Mouse (Mus musculus) limb, embryonic 13.5 days (tissue): ENCODE data around the gene A4galt. TPM values are rescaled to one million over a fixed set of nuclear protein-coding genes. Genes with fewer than 3 reads are reported as not detected.
A peak's percentile ranks its signal among the peaks of the same experiment; 100 is the strongest.

ENCODE experiments used
- ATAC-seq: fragments of 200-750 bp; cut with Nextera tagmentation; 2 replicates; pipeline ENCODE4 v1.8.0; 2017; ENCODE audit warnings: low read depth, moderate number of reproducible peaks, moderate TSS enrichment; ENCODE audit not compliant: low FRiP score
- H3K27ac ChIP-seq: fragments of 300-500 bp; sonication (generic); 2 replicates; pipeline ENCODE4 v1.5.1; 2015; ENCODE audit warnings: inconsistent platforms, mild to moderate bottlenecking, moderate library complexity
- H3K27me3 ChIP-seq: fragments of 300-500 bp; sonication (generic); 2 replicates; pipeline ENCODE4 v1.6.1; 2015; ENCODE audit warnings: mild to moderate bottlenecking, inconsistent platforms
- H3K36me3 ChIP-seq: fragments of 300-500 bp; sonication (generic); 2 replicates; pipeline ENCODE4 v1.6.1; 2015; ENCODE audit warnings: inconsistent platforms, mild to moderate bottlenecking, moderate library complexity
- H3K4me1 ChIP-seq: fragments of 300-500 bp; sonication (generic); 2 replicates; pipeline ENCODE4 v1.6.1; 2015; ENCODE audit warnings: inconsistent platforms
- H3K4me2 ChIP-seq: fragments of 300-500 bp; sonication (generic); replicated peaks from 2 replicates; pipeline ENCODE4 v1.6.1; 2015; ENCODE audit warnings: inconsistent platforms, mild to moderate bottlenecking, moderate library complexity
- H3K4me3 ChIP-seq: fragments of 300-500 bp; sonication (generic); 2 replicates; pipeline ENCODE4 v1.5.1; 2015; ENCODE audit warnings: moderate library complexity, mild to moderate bottlenecking, inconsistent platforms
- H3K9ac ChIP-seq: fragments of 300-500 bp; sonication (generic); 2 replicates; pipeline ENCODE4 v1.6.1; 2015; ENCODE audit warnings: mild to moderate bottlenecking, inconsistent platforms
- H3K9me3 ChIP-seq: fragments of 300-500 bp; sonication (generic); 2 replicates; pipeline ENCODE4 v1.6.1; 2016; ENCODE audit warnings: inconsistent platforms
- WGBS: fragments of 180-500 bp; shearing (Covaris S2); methylation state at CpG from one replicate; pipeline ENCODE4 v1.1.7; 2015; 5-methylcytosine and 5-hydroxymethylcytosine counted together
- polyA plus RNA-seq: library from polyadenylated mRNA; unstranded; fragments of >200 nt; fragmentation: Nextera tagmentation; extraction: Ambion mirVana; gene quantifications from 2 replicates; pipeline ENCODE4 v1.2.1, GENCODE M21; 2015

Gene A4galt
- polyA plus RNA-seq, 1 experiment from 2014 or later, result 1.0 TPM

- Histone ChIP-seq H3K9ac (no peak overlapping the region), H3K36me3 (no peaks in the 10 kb centered on the region), H3K27ac (no peak overlapping the region), H3K4me3 (no peak overlapping the region), H3K4me2 (no peak overlapping the region), H3K4me1 (peaks cover 9% of the 10 kb centered on the region), H3K9me3 (no peaks in the 10 kb centered on the region), H3K27me3 (no peaks in the 10 kb centered on the region)
- 81% methylated on average over 3 of the region's 3 CpGs for WGBS
- ATAC-seq, result no peak
These were observed 10.1 kb downstream of the A4galt start for GRCm38 (mm10) chr15:83241497-83241896.

- Histone ChIP-seq H3K27ac (no peak overlapping the region), H3K9me3 (no peaks in the 10 kb centered on the region), H3K36me3 (no peaks in the 10 kb centered on the region), H3K4me3 (no peak overlapping the region), H3K9ac (no peak overlapping the region), H3K4me1 (peaks cover 9% of the 10 kb centered on the region), H3K27me3 (no peaks in the 10 kb centered on the region), H3K4me2 (no peak overlapping the region)
- WGBS, result 65% methylated on average over 15 of the region's 15 CpGs
- ATAC-seq, result no peak
These were observed 13.9 kb downstream of the A4galt start for GRCm38 (mm10) chr15:83237460-83238243.

GRCm38 (mm10) chr15:83236824-83237223 lies 14.8 kb downstream of the A4galt start:
- H3K36me3 ChIP-seq, result no peaks in the 10 kb centered on the region
- ATAC-seq, result no peak
- H3K9me3 ChIP-seq, result no peaks in the 10 kb centered on the region
- no peak overlapping the region for H3K9ac ChIP-seq
- H3K4me2 ChIP-seq, result no peak overlapping the region
- H3K27ac ChIP-seq, result no peak overlapping the region
- 0% methylated on average over 1 of the region's 1 CpGs for WGBS
- H3K4me3 ChIP-seq, result no peak overlapping the region
- peaks cover 9% of the 10 kb centered on the region for H3K4me1 ChIP-seq
- no peaks in the 10 kb centered on the region for H3K27me3 ChIP-seq

- ATAC-seq, result no peak
These were observed 18.2 kb downstream of the A4galt start for GRCm38 (mm10) chr15:83233219-83233992.

GRCm38 (mm10) chr15:83227559-83227958 lies 24.0 kb downstream of the A4galt start:
- 95% methylated on average over 10 of the region's 10 CpGs for WGBS
- no peak overlapping the region for H3K9ac ChIP-seq
- peaks cover 28% of the 10 kb centered on the region for H3K4me1 ChIP-seq
- H3K4me2 ChIP-seq, result no peak overlapping the region
- no peak for ATAC-seq
- H3K27me3 ChIP-seq, result no peaks in the 10 kb centered on the region
- H3K9me3 ChIP-seq, result no peaks in the 10 kb centered on the region
- no peak overlapping the region for H3K27ac ChIP-seq
- no peaks in the 10 kb centered on the region for H3K36me3 ChIP-seq
- H3K4me3 ChIP-seq, result no peak overlapping the region

More at GRCm38 (mm10) chr15:83233219-83233992, 18.2 kb downstream of the A4galt start:
- H3K36me3 ChIP-seq, result no peaks in the 10 kb centered on the region
- WGBS, result 78% methylated on average over 4 of the region's 4 CpGs
- H3K9me3 ChIP-seq, result no peaks in the 10 kb centered on the region
- no peak overlapping the region for H3K4me3 ChIP-seq
- no peaks in the 10 kb centered on the region for H3K27me3 ChIP-seq
- H3K4me2 ChIP-seq, result no peak overlapping the region
- no peak overlapping the region for H3K9ac ChIP-seq
- peaks cover 9% of the 10 kb centered on the region for H3K4me1 ChIP-seq
- no peak overlapping the region for H3K27ac ChIP-seq

GRCm38 (mm10) chr15:83226871-83227270 lies 24.7 kb downstream of the A4galt start:
- Histone ChIP-seq H3K4me2 (no peak overlapping the region), H3K4me3 (no peak overlapping the region), H3K9me3 (no peaks in the 10 kb centered on the region), H3K36me3 (no peaks in the 10 kb centered on the region), H3K4me1 (peaks cover 32% of the 10 kb centered on the region), H3K27ac (no peak overlapping the region), H3K9ac (no peak overlapping the region), H3K27me3 (no peaks in the 10 kb centered on the region)
- 77% methylated on average over 5 of the region's 5 CpGs for WGBS
- no peak for ATAC-seq

GRCm38 (mm10) chr15:83226066-83226834 lies 25.3 kb downstream of the A4galt start:
- H3K9ac ChIP-seq, result no peak overlapping the region
- peaks cover 32% of the 10 kb centered on the region for H3K4me1 ChIP-seq
- H3K4me3 ChIP-seq, result no peak overlapping the region
- H3K4me2 ChIP-seq, result no peak overlapping the region
- H3K9me3 ChIP-seq, result no peaks in the 10 kb centered on the region
- H3K27me3 ChIP-seq, result no peaks in the 10 kb centered on the region
- H3K36me3 ChIP-seq, result no peaks in the 10 kb centered on the region
- no peak overlapping the region for H3K27ac ChIP-seq
- 82% methylated on average over 9 of the region's 9 CpGs for WGBS
- ATAC-seq, result no peak

GRCm38 (mm10) chr15:83224136-83224766 lies 27.3 kb downstream of the A4galt start:
- no peak; the same call in 1 of the 2 replicates for ATAC-seq
- Histone ChIP-seq H3K4me2 (peak overlapping the region; percentile 40), H3K9ac (0 out of 2 replicates have a peak overlapping the region, but pooled peaks have one; percentile 19), H3K4me1 (peaks cover 32% of the 10 kb centered on the region), H3K27me3 (no peaks in the 10 kb centered on the region), H3K9me3 (peaks cover 4% of the 10 kb centered on the region; the same call in 1 of the 2 replicates), H3K36me3 (no peaks in the 10 kb centered on the region), H3K4me3 (no peak overlapping the region), H3K27ac (peak overlapping the region; percentile 90)
- 51% methylated on average over 9 of the region's 9 CpGs for WGBS

- 0 out of 2 replicates have a peak overlapping the region, but pooled peaks have one; percentile 1 for H3K9ac ChIP-seq
These were observed 28.2 kb downstream of the A4galt start for GRCm38 (mm10) chr15:83223208-83223962.

GRCm38 (mm10) chr15:83221721-83222120 lies 29.9 kb downstream of the A4galt start:
- Histone ChIP-seq H3K36me3 (no peaks in the 10 kb centered on the region), H3K9ac (no peak overlapping the region), H3K4me3 (no peak overlapping the region), H3K4me2 (no peak overlapping the region), H3K27ac (no peak overlapping the region), H3K9me3 (peaks cover 4% of the 10 kb centered on the region; the same call in 1 of the 2 replicates), H3K4me1 (peaks cover 34% of the 10 kb centered on the region), H3K27me3 (no peaks in the 10 kb centered on the region)
- ATAC-seq, result no peak
- WGBS, result 85% methylated on average over 4 of the region's 4 CpGs

More at GRCm38 (mm10) chr15:83223208-83223962, 28.2 kb downstream of the A4galt start:
- Histone ChIP-seq H3K27me3 (no peaks in the 10 kb centered on the region), H3K36me3 (no peaks in the 10 kb centered on the region), H3K4me2 (peak overlapping the region; percentile 40), H3K4me3 (no peak overlapping the region), H3K4me1 (peaks cover 32% of the 10 kb centered on the region), H3K27ac (peak overlapping the region; percentile 90), H3K9me3 (peaks cover 4% of the 10 kb centered on the region; the same call in 1 of the 2 replicates)
- 32% methylated on average over 11 of the region's 11 CpGs for WGBS
- peak; percentile 94 for ATAC-seq
